Comparison of ENCODE assay signal across 11 mouse cellular contexts in genomic region chr8:100515896-100516295, GRCm38 (mm10).
DNase-seq lines count a peak whose midpoint lies in the region; ATAC-seq lines count a peak whose summit lies in the region.
"Had no signal": no experiment of that assay in that cellular context is flagged by ENCODE, and none has a peak within 500 bp of the region (broad histone marks: within the 10 kb centered on the region; RNA-seq: fewer than 3 reads in every experiment).

No protein-coding gene starts in this region.

- no peaks in the 10 kb centered on the region for H3K36me3 ChIP-seq in hindbrain, embryonic 16.5 days (ENCODE audit: control insufficient read depth, insufficient read depth, low read length)
- no peaks in the 10 kb centered on the region for H3K36me3 ChIP-seq in neural tube, embryonic 15.5 days
- H3K36me3 ChIP-seq in limb, embryonic 10.5 days = no peaks in the 10 kb centered on the region
- H3K36me3 ChIP-seq: limb, embryonic 12.5 days had no signal

- no peaks in the 10 kb centered on the region; the same call in 1 of the 2 replicates for H3K4me1 ChIP-seq in hindbrain, embryonic 16.5 days (ENCODE audit: control insufficient read depth, insufficient read depth, low read depth, low read length)
- peaks cover 3% of the 10 kb centered on the region; the same call in 1 of the 2 replicates for H3K4me1 ChIP-seq in neural tube, embryonic 15.5 days
- H3K4me1 ChIP-seq in limb, embryonic 10.5 days = no peaks in the 10 kb centered on the region
- H3K4me1 ChIP-seq: limb, embryonic 12.5 days had no signal

- peak; percentile 4 for DNase-seq in cerebellum, adult 9-11 months
- no peak for DNase-seq in cerebellum, adult 11 months
- DNase-seq in retina, postnatal 1 day = peak; percentile 74
- DNase-seq in retina, embryonic 14.5 days (ENCODE audit: low spot score) = no peak
- DNase-seq in limb, embryonic 10.5 days (ENCODE audit: low spot score) = no peak
- DNase-seq in thymus, postnatal 36 days = no peak
- DNase-seq: kidney, adult 2 months; lung, adult 2 months had no signal

- H3K9ac ChIP-seq in hindbrain, embryonic 16.5 days (ENCODE audit: low read depth, low read length) = no peak overlapping the region
- H3K9ac ChIP-seq in neural tube, embryonic 15.5 days (replicated peaks) = no peak overlapping the region
- H3K9ac ChIP-seq: limb, embryonic 12.5 days had no signal

- 24% methylated on average over 1 of the region's 1 CpGs for WGBS in hindbrain, embryonic 16.5 days
- WGBS in neural tube, embryonic 15.5 days = 5% methylated on average over 1 of the region's 1 CpGs
- 45% methylated on average over 1 of the region's 1 CpGs for WGBS in limb, embryonic 10.5 days

- H3K27ac ChIP-seq in hindbrain, embryonic 16.5 days (ENCODE audit: low read depth, low read length) = no peak overlapping the region
- H3K27ac ChIP-seq in neural tube, embryonic 15.5 days (replicated peaks) = no peak overlapping the region
- H3K27ac ChIP-seq in limb, embryonic 10.5 days = no peak overlapping the region
- H3K27ac ChIP-seq: limb, embryonic 12.5 days had no signal

- no peaks in the 10 kb centered on the region for H3K9me3 ChIP-seq in hindbrain, embryonic 16.5 days (ENCODE audit: control insufficient read depth, low read length)
- no peaks in the 10 kb centered on the region for H3K9me3 ChIP-seq in neural tube, embryonic 15.5 days (replicated peaks)
- no peaks in the 10 kb centered on the region for H3K9me3 ChIP-seq in limb, embryonic 10.5 days (replicated peaks)
- H3K9me3 ChIP-seq: limb, embryonic 12.5 days had no signal

- H3K4me2 ChIP-seq in hindbrain, embryonic 16.5 days (ENCODE audit: low read length) = no peak overlapping the region
- H3K4me2 ChIP-seq in neural tube, embryonic 15.5 days = no peak overlapping the region
- H3K4me2 ChIP-seq: limb, embryonic 12.5 days had no signal

- H3K27me3 ChIP-seq in hindbrain, embryonic 16.5 days (replicated peaks; ENCODE audit: control insufficient read depth, insufficient read depth, low read length) = no peaks in the 10 kb centered on the region
- H3K27me3 ChIP-seq in neural tube, embryonic 15.5 days (replicated peaks) = no peaks in the 10 kb centered on the region
- no peaks in the 10 kb centered on the region for H3K27me3 ChIP-seq in limb, embryonic 10.5 days (ENCODE audit: low read depth, poor library complexity, severe bottlenecking)
- H3K27me3 ChIP-seq: limb, embryonic 12.5 days had no signal

- ATAC-seq in hindbrain, embryonic 16.5 days = peak; percentile 96
- peak; percentile 66; the same call in 1 of the 2 replicates for ATAC-seq in neural tube, embryonic 15.5 days (ENCODE audit: low FRiP score)

- no peak overlapping the region for H3K4me3 ChIP-seq in hindbrain, embryonic 16.5 days (ENCODE audit: low read length)
- no peak overlapping the region for H3K4me3 ChIP-seq in neural tube, embryonic 15.5 days (replicated peaks)
- no peak overlapping the region for H3K4me3 ChIP-seq in limb, embryonic 10.5 days
- H3K4me3 ChIP-seq: limb, embryonic 12.5 days had no signal

Comparison
In these comparisons a context has a peak if more than half of its experiments do, and no peak if none do; other contexts are left out.
1. DNase-seq: peak in cerebellum, adult 9-11 months (single experiment) and retina, postnatal 1 day (single experiment); none in cerebellum, adult 11 months (single experiment), retina, embryonic 14.5 days (single experiment), limb, embryonic 10.5 days (single experiment) and thymus, postnatal 36 days (0 of 2).